ENCODE assay signal across 23 mouse cellular contexts in the genomic region with DNA sequence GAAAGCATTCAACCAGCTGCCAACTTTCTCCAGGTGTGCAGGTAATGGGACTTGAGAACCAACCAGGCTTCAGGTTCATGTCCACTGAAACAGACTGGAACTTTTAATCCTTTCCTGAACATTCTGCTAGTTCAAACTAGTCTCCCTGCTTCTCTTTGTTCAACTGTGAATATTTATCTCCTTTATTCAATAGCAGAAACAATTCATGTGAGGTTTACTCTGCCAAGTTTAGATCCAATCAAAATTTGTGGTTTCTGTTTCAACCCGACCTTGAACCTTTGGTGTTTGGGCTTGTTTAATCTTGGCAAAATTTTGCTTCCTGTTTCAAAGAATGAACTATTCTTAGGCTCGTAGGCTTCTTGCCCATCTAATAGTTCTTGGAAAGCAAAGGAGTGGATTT. TPM values are rescaled to one million over a fixed set of nuclear protein-coding genes. Genes with fewer than 3 reads are reported as not detected.
DNase-seq lines count a peak whose midpoint lies in the region; ATAC-seq lines count a peak whose summit lies in the region.
"Had no signal": no experiment of that assay in that cellular context is flagged by ENCODE, and none has a peak within 500 bp of the region (broad histone marks: within the 10 kb centered on the region; RNA-seq: fewer than 3 reads in every experiment).

No protein-coding gene starts in this region.

- H3K4me1 ChIP-seq in embryonic facial prominence, embryonic 14.5 days (ENCODE audit: control insufficient read depth, insufficient read depth, low read length): no peaks in the 10 kb centered on the region
- H3K4me1 ChIP-seq in embryonic facial prominence, embryonic 10.5 days: peaks cover 11% of the 10 kb centered on the region
- H3K4me1 ChIP-seq in hindbrain, embryonic 12.5 days: no peaks in the 10 kb centered on the region
- H3K4me1 ChIP-seq: heart, embryonic 10.5 days had no signal

- no peaks in the 10 kb centered on the region for H3K27me3 ChIP-seq in embryonic facial prominence, embryonic 14.5 days (replicated peaks; ENCODE audit: control insufficient read depth, insufficient read depth, low read length)
- no peaks in the 10 kb centered on the region for H3K27me3 ChIP-seq in embryonic facial prominence, embryonic 10.5 days (replicated peaks; ENCODE audit: low read depth, poor library complexity, severe bottlenecking)
- no peaks in the 10 kb centered on the region for H3K27me3 ChIP-seq in hindbrain, embryonic 12.5 days
- H3K27me3 ChIP-seq: CH12.LX; forebrain, embryonic 13.5 days; hindbrain, embryonic 13.5 days; Patski had no signal

- 38% methylated on average over 2 of the region's 2 CpGs for WGBS in embryonic facial prominence, embryonic 14.5 days
- 67% methylated on average over 2 of the region's 2 CpGs for WGBS in embryonic facial prominence, embryonic 10.5 days
- WGBS in hindbrain, embryonic 12.5 days: 78% methylated on average over 2 of the region's 2 CpGs

- no peak for ATAC-seq in embryonic facial prominence, embryonic 14.5 days (ENCODE audit: low read depth)
- ATAC-seq in hindbrain, embryonic 12.5 days (ENCODE audit: low FRiP score): no peak
- ATAC-seq: activated CD4-positive, CD25-positive, alpha-beta regulatory T cell, adult 4 months; forebrain, embryonic 13.5 days; hindbrain, postnatal 0 days; Patski had no signal

- H3K27ac ChIP-seq in embryonic facial prominence, embryonic 14.5 days (replicated peaks; ENCODE audit: low read depth, low read length): no peak overlapping the region
- H3K27ac ChIP-seq in embryonic facial prominence, embryonic 10.5 days (replicated peaks): no peak overlapping the region
- H3K27ac ChIP-seq in hindbrain, embryonic 12.5 days: no peak overlapping the region
- H3K27ac ChIP-seq: forebrain, embryonic 13.5 days; gastrocnemius, adult 2 months; heart, embryonic 10.5 days; hindbrain, embryonic 13.5 days; hindbrain, postnatal 0 days had no signal

- DNase-seq in embryonic facial prominence, embryonic 14.5 days (ENCODE audit: low spot score): peak; percentile 57
- DNase-seq in embryonic facial prominence, embryonic 10.5 days (ENCODE audit: low spot score): no peak
- peak; percentile 43 for DNase-seq in 3T3-L1 (ENCODE audit: low read depth, low spot score)
- DNase-seq in Muller cell, postnatal 12 days (ENCODE audit: inconsistent ontology term): peak; percentile 81
- DNase-seq in gonadal fat pad, adult 2 months (ENCODE audit: low read depth): peak; percentile 81
- DNase-seq in cerebellum, postnatal 25 days: no peak
- DNase-seq: adrenal gland, postnatal 14 days; cerebellum, adult 11-12 months; cerebellum, adult 9-10 months; cerebellum, postnatal 36 days; gastrocnemius, adult 2 months; gastrocnemius, postnatal 36 days; heart, adult 18-20 months; heart, postnatal 10 days; heart, postnatal 4 days had no signal

- H3K9ac ChIP-seq in embryonic facial prominence, embryonic 14.5 days (ENCODE audit: low read depth, low read length): no peak overlapping the region
- H3K9ac ChIP-seq in hindbrain, embryonic 12.5 days: no peak overlapping the region
- H3K9ac ChIP-seq: forebrain, embryonic 13.5 days; hindbrain, embryonic 13.5 days had no signal

- no peak overlapping the region for H3K4me2 ChIP-seq in embryonic facial prominence, embryonic 14.5 days (ENCODE audit: low read depth, low read length)
- no peak overlapping the region for H3K4me2 ChIP-seq in hindbrain, embryonic 12.5 days (replicated peaks)
- H3K4me2 ChIP-seq: forebrain, embryonic 13.5 days; hindbrain, embryonic 13.5 days had no signal

- no peak overlapping the region for H3K4me3 ChIP-seq in embryonic facial prominence, embryonic 14.5 days (ENCODE audit: low read depth, low read length)
- H3K4me3 ChIP-seq in embryonic facial prominence, embryonic 10.5 days: no peak overlapping the region
- no peak overlapping the region for H3K4me3 ChIP-seq in hindbrain, embryonic 12.5 days
- H3K4me3 ChIP-seq: forebrain, embryonic 13.5 days; gastrocnemius, adult 2 months; heart, embryonic 10.5 days; hindbrain, embryonic 13.5 days had no signal

- H3K9me3 ChIP-seq in embryonic facial prominence, embryonic 14.5 days (ENCODE audit: control insufficient read depth, low read length): no peaks in the 10 kb centered on the region
- no peaks in the 10 kb centered on the region for H3K9me3 ChIP-seq in embryonic facial prominence, embryonic 10.5 days
- H3K9me3 ChIP-seq in hindbrain, embryonic 12.5 days (replicated peaks): no peaks in the 10 kb centered on the region
- H3K9me3 ChIP-seq: forebrain, embryonic 13.5 days; heart, embryonic 10.5 days; hindbrain, embryonic 13.5 days had no signal

- H3K36me3 ChIP-seq in embryonic facial prominence, embryonic 14.5 days (ENCODE audit: control insufficient read depth, insufficient read depth, low read length): no peaks in the 10 kb centered on the region
- no peaks in the 10 kb centered on the region for H3K36me3 ChIP-seq in embryonic facial prominence, embryonic 10.5 days (replicated peaks)
- H3K36me3 ChIP-seq in hindbrain, embryonic 12.5 days: no peaks in the 10 kb centered on the region
- H3K36me3 ChIP-seq: heart, embryonic 10.5 days; hindbrain, embryonic 13.5 days had no signal

RNA-seq across cellular contexts. Expression of a gene that starts 40.6 kb away (rescaled TPM):
- polyA plus RNA-seq in embryonic facial prominence, embryonic 14.5 days (2014; fragmentation: Nextera tagmentation; extraction: Ambion mirVana): 115 and 134 TPM in 2 replicates
- polyA plus RNA-seq in embryonic facial prominence, embryonic 10.5 days (2016; fragmentation: Nextera tagmentation; extraction: Ambion mirVana): 62.9 and 69.5 TPM in 2 replicates
- 8.6 and 9.5 TPM in 2 replicates for polyA plus RNA-seq in gonadal fat pad, adult 2 months (2012; rRNA removed)
- polyA plus RNA-seq in hindbrain, embryonic 12.5 days (2016; fragmentation: Nextera tagmentation; extraction: Ambion mirVana): 86.7 and 95.9 TPM in 2 replicates

Comparison
In these comparisons a context has a peak if more than half of its experiments do, and no peak if none do; other contexts are left out.
1. DNase-seq: peak in embryonic facial prominence, embryonic 14.5 days (single experiment), 3T3-L1 (single experiment), Muller cell, postnatal 12 days (single experiment) and gonadal fat pad, adult 2 months (single experiment); none in embryonic facial prominence, embryonic 10.5 days (single experiment) and cerebellum, postnatal 25 days (0 of 2).